In the genomic region with DNA sequence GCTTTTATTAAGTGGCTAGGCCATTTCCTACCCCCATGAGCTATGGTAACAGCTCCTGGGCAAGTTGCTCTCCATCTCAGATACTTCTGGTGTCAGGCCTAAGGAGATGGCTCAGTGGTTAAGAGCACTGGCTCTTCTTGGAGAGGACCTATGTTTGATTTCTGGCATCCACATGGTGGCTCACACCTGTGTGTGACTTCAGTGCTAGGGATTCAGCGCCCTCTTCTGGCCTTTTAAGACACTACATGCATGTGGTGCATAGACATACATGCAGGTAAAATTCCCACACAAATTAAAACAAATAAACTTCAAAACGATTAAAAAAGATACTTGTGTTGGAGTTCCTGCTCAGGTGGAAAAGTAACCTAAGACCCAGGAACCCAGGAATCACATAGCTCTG, we compare ENCODE assay signal across 10 mouse cellular contexts.
DNase-seq lines count a peak whose midpoint lies in the region; ATAC-seq and TF ChIP-seq lines count a peak whose summit lies in the region.
"Had no signal": no experiment of that assay in that cellular context is flagged by ENCODE, and none has a peak within 500 bp of the region (broad histone marks: within the 10 kb centered on the region; RNA-seq: fewer than 3 reads in every experiment).

No protein-coding gene starts in this region.

- no peak overlapping the region for H3K4me2 ChIP-seq in midbrain, embryonic 15.5 days
- H3K4me2 ChIP-seq: embryonic facial prominence, embryonic 13.5 days had no signal

- no peaks in the 10 kb centered on the region for H3K27me3 ChIP-seq in cerebellum, adult 2 months (ENCODE audit: control insufficient read depth, insufficient read depth, low read length)
- no peaks in the 10 kb centered on the region for H3K27me3 ChIP-seq in small intestine, adult 2 months (ENCODE audit: control insufficient read depth, insufficient read depth, low read length)
- H3K27me3 ChIP-seq in midbrain, embryonic 15.5 days (replicated peaks): no peaks in the 10 kb centered on the region
- H3K27me3 ChIP-seq: embryonic facial prominence, embryonic 13.5 days had no signal

- DNase-seq in cerebellum, adult 2 months: no peak
- no peak for DNase-seq in cerebellum, adult 9-10 months
- peak; percentile 19 for DNase-seq in lung, adult 2 months
- no peak for DNase-seq in lung, adult 18-20 months
- peak; percentile 7 for DNase-seq in brain, adult 2 months (ENCODE audit: low read depth, low spot score)
- DNase-seq in frontal cortex, adult 2 months (ENCODE audit: extremely low spot score in 1 of 2, low spot score in 1 of 2): no peak
- DNase-seq: gastrocnemius, postnatal 10 days had no signal

- no peak overlapping the region for H3K9ac ChIP-seq in midbrain, embryonic 15.5 days
- H3K9ac ChIP-seq: embryonic facial prominence, embryonic 13.5 days had no signal

- no peak overlapping the region for H3K4me3 ChIP-seq in cerebellum, adult 2 months (replicated peaks; ENCODE audit: insufficient read depth, low read depth, low read length)
- H3K4me3 ChIP-seq in lung, adult 2 months (replicated peaks; ENCODE audit: extremely low read depth, low read depth, low read length): no peak overlapping the region
- no peak overlapping the region for H3K4me3 ChIP-seq in small intestine, adult 2 months (ENCODE audit: low read depth, low read length)
- H3K4me3 ChIP-seq in midbrain, embryonic 15.5 days: no peak overlapping the region
- H3K4me3 ChIP-seq: embryonic facial prominence, embryonic 13.5 days had no signal

- no peak overlapping the region for H3K27ac ChIP-seq in cerebellum, adult 2 months (ENCODE audit: insufficient read depth, low read length)
- no peak overlapping the region for H3K27ac ChIP-seq in small intestine, adult 2 months (ENCODE audit: insufficient read depth, low read depth, low read length)
- no peak overlapping the region for H3K27ac ChIP-seq in midbrain, embryonic 15.5 days
- H3K27ac ChIP-seq: embryonic facial prominence, embryonic 13.5 days had no signal

- no peak for ATAC-seq in midbrain, embryonic 15.5 days (replicated peaks)

- 32% methylated on average over 2 of the region's 2 CpGs for WGBS in cerebellum, adult 2 months
- WGBS in lung, adult 2 months: 29% methylated on average over 2 of the region's 2 CpGs
- 43% methylated on average over 2 of the region's 2 CpGs for WGBS in small intestine, adult 2 months
- 35% methylated on average over 2 of the region's 2 CpGs for WGBS in midbrain, embryonic 15.5 days

- TF ChIP-seq CTCF in cerebellum, adult 2 months (IDR thresholded peaks at IDR 0.05; ENCODE audit: borderline replicate concordance, insufficient read depth, low read depth, low read length): peak; percentile 12; the same call in 1 of the 2 replicates
- TF ChIP-seq CTCF in lung, adult 2 months (IDR thresholded peaks at IDR 0.05; ENCODE audit: insufficient read depth, low read length): peak; percentile 56
- peak; percentile 39; the same call in 1 of the 2 replicates for TF ChIP-seq CTCF in small intestine, adult 2 months (IDR thresholded peaks at IDR 0.05; ENCODE audit: extremely low read depth, insufficient read length, insufficient replicate concordance, low read depth, low read length)

- H3K4me1 ChIP-seq in cerebellum, adult 2 months (ENCODE audit: control insufficient read depth, insufficient read depth, low read length): 0 out of 2 replicates have a peak, but pooled peaks cover 5% of the 10 kb centered on the region
- H3K4me1 ChIP-seq in lung, adult 2 months (ENCODE audit: control insufficient read depth, insufficient read depth, low read length): peaks cover 8% of the 10 kb centered on the region
- H3K4me1 ChIP-seq in small intestine, adult 2 months (ENCODE audit: control insufficient read depth, insufficient read depth, insufficient read length, low read length): no peaks in the 10 kb centered on the region
- H3K4me1 ChIP-seq in midbrain, embryonic 15.5 days: peaks cover 7% of the 10 kb centered on the region; the same call in 1 of the 2 replicates

- H3K9me3 ChIP-seq in midbrain, embryonic 15.5 days: no peaks in the 10 kb centered on the region
- H3K9me3 ChIP-seq: embryonic facial prominence, embryonic 13.5 days had no signal

- no peaks in the 10 kb centered on the region for H3K36me3 ChIP-seq in small intestine, adult 2 months (ENCODE audit: control insufficient read depth, insufficient read depth, low read length)
- 0 out of 2 replicates have a peak, but pooled peaks cover 2% of the 10 kb centered on the region for H3K36me3 ChIP-seq in midbrain, embryonic 15.5 days (replicated peaks)
- H3K36me3 ChIP-seq: embryonic facial prominence, embryonic 13.5 days had no signal

- TF ChIP-seq POLR2A in cerebellum, adult 2 months (IDR thresholded peaks at IDR 0.05; ENCODE audit: borderline replicate concordance, insufficient read depth, low read length): no peak
- TF ChIP-seq POLR2A in lung, adult 2 months (IDR thresholded peaks at IDR 0.05; ENCODE audit: borderline replicate concordance, extremely low read depth, low read depth, low read length): no peak
- TF ChIP-seq POLR2A in small intestine, adult 2 months (IDR thresholded peaks at IDR 0.05; ENCODE audit: low read depth, low read length): no peak

Comparison
In these comparisons a context has a peak if more than half of its experiments do, and no peak if none do; other contexts are left out.
1. DNase-seq: peak in lung, adult 2 months (single experiment) and brain, adult 2 months (single experiment); none in cerebellum, adult 2 months (0 of 2), cerebellum, adult 9-10 months (single experiment), lung, adult 18-20 months (0 of 2) and frontal cortex, adult 2 months (0 of 2).
2. Peak in every context shown above with its lines, with median percentiles within 50 percentile points of each other: CTCF ChIP-seq.